Mouse (Mus musculus): Measurements from ENCODE around the gene Ddx59.

The Ddx59 gene

GRCm38 (mm10) chr1:136450206-136450605 lies 35.1 kb downstream of the Ddx59 start:
- no peak for DNase-seq

- DNase-seq: no peak
Measured at GRCm38 (mm10) chr1:136452421-136452820, 37.4 kb downstream of the Ddx59 start.

GRCm38 (mm10) chr1:136455756-136456585 lies 40.9 kb downstream of the Ddx59 start:
- peak; percentile 19 for DNase-seq

GRCm38 (mm10) chr1:136456741-136457140 lies 41.7 kb downstream of the Ddx59 start:
- no peak for DNase-seq

GRCm38 (mm10) chr1:136457403-136457802 lies 42.3 kb downstream of the Ddx59 start:
- DNase-seq: no peak

GRCm38 (mm10) chr1:136458691-136459245 lies 43.7 kb downstream of the Ddx59 start:
- DNase-seq: peak; percentile 14

- no peak for DNase-seq
Measured at GRCm38 (mm10) chr1:136462443-136462842, 47.4 kb downstream of the Ddx59 start.

GRCm38 (mm10) chr1:136465168-136465567 lies 50.1 kb downstream of the Ddx59 start:
- no peak for DNase-seq

- DNase-seq: peak; percentile 83
Measured at GRCm38 (mm10) chr1:136466143-136466811, 51.2 kb downstream of the Ddx59 start, which contains the start of gene Kif14. Gene Kif14, plus strand, starts transcription at chr1:136466343.

- DNase-seq: no peak
Measured at GRCm38 (mm10) chr1:136469408-136469807, 54.3 kb downstream of the Ddx59 start.

GRCm38 (mm10) chr1:136470471-136470870 lies 55.4 kb downstream of the Ddx59 start:
- DNase-seq: no peak
